Mouse (Mus musculus) CH12.LX (cell line): ENCODE results near the gene Sptbn1.

ENCODE experiments used
- E2F4 ChIP-seq: IDR thresholded peaks from 2 replicates; pipeline ENCODE4 v1.6.1; 2011; ENCODE audit warnings: low read depth, low read length, improper control_type of control experiment; ENCODE audit not compliant: insufficient replicate concordance
- JUN ChIP-seq: IDR thresholded peaks from 2 replicates; pipeline ENCODE4 v1.6.1; 2011; ENCODE audit warnings: low read depth, mild to moderate bottlenecking, low read length, improper control_type of control experiment, moderate library complexity; ENCODE audit not compliant: insufficient read depth
- USF1 ChIP-seq: IDR thresholded peaks from 2 replicates; pipeline ENCODE4 v1.6.1; 2014; ENCODE audit warnings: low read depth, mild to moderate bottlenecking, inconsistent platforms, low read length, improper control_type of control experiment
- ZC3H11A ChIP-seq: IDR thresholded peaks from 2 replicates; pipeline ENCODE4 v1.6.1; 2012; ENCODE audit warnings: low read depth, mild to moderate bottlenecking, inconsistent platforms, low read length, improper control_type of control experiment

- TF ChIP-seq ZC3H11A (no peak), USF1 (no peak), JUN (no peak), E2F4 (no peak)
Measured at GRCm38 (mm10) chr11:30204398-30204797, 63.6 kb downstream of the Sptbn1 start.
